Mouse (Mus musculus) frontal cortex, postnatal 14 days (tissue): Measurements from ENCODE around the gene Map1lc3b.
"Not testable (repeated sequence)": the region's sequence is repeated elsewhere in the genome, so short reads cannot be mapped to it uniquely, and the experiment has no call there.

Source experiments
- DNase-seq, 2 experiments: peaks; one replicate each; pipeline ENCODE4 v3.0.0; 2022; ENCODE audit warnings: low spot score in 2 of 2

The Map1lc3b gene

DNA sequence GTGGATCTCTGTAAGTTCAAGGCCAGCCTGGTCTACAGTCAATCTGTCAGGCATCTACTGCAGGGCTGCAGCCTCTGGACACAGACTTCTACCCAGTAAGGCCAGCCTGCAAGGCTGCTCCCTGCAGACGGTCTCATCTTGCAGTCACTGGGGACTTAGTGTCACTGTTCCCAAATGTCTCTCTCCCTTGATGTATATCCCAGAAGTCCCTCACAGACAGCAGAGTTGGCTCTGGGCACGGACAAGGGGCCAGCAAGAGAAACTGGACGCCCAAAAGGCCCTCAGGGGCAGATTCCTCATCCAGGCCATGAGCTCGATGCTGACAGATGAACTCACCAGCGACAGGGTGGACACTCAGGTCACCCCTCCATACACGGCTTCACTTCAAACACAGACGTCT, 18.0 kb upstream of the Map1lc3b start:
- no peak for DNase-seq

DNA sequence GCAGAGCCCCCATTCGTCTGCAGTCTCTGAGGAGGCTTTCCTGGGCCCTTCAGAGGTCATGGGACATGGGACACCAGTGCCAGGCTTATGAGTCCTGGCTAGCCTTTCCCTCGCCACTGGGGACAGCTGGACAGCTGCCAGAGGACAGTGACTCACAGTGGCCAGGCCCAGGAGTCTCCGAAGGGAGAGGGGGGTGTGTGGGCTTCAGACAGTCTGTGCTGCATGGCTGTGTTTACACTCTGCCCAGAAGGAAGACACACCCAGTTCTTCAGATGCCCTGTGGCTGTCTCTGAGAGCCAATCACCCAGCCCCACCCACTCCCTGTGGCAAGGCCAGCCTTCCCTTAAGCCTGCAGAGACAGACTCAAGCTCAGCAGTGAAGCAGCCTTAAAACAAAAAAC, 16.9 kb upstream of the Map1lc3b start:
- no peak for DNase-seq

DNA sequence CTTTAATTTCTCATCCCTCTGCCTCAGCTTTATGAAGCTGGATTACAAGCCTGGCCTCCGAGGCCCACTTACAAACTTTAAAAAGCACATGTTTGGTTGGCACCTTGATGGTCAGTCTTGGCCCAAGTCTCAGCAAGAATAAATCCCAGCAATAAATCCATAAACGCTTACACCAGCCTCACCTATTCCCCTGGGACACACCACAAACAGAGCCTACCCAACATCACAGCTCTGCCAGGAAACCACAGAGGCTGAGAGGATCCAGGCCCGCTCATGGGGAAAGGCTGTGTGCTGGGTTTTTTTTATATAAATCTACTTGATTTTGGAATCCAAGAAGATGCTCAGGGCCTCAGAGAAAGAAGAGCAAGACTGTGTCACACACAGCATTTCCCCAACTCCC, 14.5 kb upstream of the Map1lc3b start:
- DNase-seq: no peak

DNA sequence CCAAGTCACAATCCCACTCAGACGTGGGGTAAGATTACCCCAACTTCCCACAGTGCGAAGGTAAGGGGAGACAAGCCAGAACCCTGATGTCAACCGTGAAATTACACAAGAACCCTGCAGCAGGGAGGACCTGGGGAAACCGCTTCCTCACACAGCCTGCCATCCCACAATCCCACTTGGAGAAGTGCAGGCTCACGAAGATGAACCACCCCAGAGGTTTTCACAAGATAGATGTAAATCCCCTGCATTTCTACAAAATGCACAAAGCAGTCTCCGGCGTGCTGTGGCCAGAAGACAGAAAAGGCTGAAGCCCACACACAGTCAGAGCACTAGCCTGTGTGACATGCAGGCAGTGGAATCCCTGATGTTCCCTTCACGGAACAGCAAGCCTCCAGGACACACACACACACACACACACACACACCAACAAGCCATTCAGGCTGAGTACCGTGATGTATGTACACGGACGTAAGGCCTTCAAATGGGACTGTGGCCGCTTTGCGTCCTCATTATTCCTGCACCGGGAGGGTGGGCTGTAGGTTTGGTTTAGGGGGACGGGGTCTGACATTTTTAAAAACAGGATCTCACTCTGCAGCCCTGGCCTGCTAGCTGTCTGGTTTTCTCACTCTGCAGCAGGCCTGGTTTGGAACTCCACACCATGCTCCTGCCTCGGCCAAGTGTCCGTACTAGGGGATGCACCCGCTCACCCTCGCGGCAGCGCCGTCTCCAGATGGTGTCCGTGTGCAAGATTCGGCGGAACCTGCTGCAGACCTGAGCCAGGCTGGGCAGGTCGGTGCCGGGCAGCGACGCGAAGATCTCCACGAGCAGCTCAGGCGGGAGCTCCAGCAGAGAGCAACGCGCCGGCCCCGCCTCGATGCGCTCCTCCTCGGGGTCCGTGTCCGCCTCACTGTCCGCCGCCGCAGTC, 12.1 kb upstream of the Map1lc3b start:
- no peak for DNase-seq

DNA sequence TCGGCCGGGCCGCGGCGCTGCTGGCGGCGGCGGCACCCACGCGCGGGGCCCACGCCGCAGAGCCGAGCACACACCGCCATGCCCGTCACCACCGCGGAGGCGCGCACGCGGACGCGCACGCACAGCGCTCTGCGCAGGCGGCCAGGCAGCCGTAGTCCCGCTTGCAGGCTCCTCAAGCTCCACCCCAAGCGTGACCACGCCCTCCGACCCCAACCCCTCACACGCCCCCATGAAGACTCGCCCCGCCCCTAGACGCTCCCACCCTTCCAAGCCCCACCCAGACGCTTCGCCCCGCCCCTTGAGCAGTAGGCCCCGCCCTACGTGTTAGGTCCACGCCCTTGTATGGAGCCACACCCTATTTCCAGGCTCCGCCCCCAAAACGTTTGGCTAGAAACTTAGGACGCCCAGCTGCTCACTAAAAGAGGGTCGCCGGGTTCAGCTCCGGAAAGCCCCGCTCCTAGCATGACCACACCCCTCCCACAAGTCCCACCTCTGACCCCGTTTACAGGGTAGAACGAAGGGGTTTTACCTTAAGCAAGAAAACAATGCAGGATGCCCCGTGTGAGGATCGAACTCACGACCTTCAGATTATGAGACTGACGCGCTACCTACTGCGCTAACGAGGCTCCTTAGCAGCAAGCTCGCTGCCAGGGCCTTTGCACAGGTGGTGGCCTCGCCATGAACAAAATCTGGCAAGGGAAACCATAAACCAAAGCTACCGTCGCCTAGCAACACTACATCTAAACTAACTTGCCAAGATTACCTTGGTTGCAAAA, 11.3 kb upstream of the Map1lc3b start, which contains the start of gene Fbxo31:
Gene Fbxo31 (minus strand): TSS at position 131 of the 776 bp plus-strand sequence.
- DNase-seq: peak; percentile 87 to 90

DNA sequence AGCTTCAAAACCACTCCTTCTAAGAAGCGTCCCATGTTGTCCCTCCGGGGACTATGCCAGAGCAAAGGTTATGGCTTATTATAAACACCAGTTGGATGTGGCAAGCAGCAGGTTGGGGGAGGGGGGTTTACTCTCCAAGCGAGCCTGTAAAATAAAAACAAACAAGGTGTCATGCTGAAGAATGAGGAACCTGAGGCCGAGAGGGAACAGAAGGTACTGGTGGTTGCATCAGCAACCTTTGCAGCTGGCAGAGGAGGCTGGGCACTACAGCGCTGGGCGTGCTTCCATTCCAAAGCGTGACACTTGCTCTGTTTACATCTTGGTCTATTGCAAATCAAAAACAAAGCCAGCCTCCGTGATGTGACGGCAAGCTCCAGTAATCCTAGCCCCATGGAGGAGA, 9.7 kb upstream of the Map1lc3b start:
- no peak for DNase-seq

DNA sequence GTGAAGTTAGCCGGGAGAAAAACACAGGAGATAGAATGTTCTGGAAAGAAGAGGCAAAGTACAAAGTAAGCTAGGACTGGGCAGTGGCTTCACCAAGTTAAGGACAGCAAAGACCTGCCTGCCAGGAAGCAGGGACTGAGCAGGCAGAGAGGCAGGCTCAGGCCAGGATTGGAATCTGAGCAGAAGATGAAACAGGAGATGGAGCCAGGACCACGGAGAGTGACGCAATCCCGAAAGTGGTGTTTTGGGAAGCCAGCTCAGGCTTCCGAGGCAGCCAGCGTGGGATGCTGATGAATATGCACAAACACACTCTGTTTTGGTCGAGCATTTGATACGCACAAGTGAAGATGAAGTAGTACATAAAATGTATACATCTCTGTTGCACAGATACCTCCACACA, 6.5 kb upstream of the Map1lc3b start:
- no peak for DNase-seq

DNA sequence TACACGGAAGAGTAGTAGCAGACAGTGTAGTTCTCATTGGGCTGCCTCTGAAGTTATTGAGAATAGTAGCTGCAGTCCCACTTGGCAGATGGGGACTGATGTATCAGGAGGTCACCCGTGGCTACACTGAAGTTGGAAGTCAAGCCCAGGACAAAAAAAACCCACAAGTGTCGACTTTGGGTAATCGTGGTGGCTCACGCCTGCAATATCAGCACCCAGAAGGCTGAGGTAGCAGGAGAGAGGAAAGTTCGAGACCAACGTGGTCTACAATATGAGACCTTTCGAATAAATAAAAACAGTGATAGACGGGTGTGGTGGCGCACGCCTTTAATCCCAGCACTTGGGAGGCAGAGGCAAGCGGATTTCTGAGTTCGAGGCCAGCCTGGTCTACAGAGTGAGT, 5.4 kb upstream of the Map1lc3b start:
- DNase-seq: no peak

DNA sequence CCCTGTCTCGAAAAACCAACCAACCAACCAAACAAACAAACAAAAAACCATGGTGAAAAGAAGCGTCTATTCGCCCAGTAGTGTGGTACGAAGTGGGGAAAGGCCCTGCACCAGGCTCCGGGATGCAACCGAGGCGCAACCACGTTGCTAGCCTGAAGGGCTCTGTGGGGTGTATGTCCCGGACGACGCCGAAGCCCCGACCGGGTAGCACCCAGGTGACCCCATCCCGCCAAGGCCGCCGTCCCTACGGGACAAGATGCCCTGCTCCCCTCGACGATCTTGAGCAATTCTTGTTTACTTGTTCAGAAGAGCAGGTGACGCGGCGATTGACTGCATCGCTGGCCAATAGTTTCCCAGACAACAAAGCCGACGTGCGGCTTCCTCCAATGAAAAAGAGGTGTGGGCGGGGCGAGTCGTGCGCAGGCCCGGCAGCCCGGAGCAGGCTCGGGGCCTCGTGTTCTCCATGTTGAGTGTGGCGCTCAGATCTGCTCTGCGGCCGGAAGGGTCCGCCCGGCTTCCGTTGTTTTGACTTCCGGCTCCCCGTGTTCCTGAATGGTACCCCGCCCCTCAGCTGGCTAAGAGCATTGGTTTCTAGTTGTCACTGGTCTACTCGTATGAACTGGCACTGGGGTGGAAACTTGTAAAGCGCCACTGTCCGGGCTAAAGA, 4.9 kb upstream of the Map1lc3b start:
- DNase-seq: peak; percentile 98

DNA sequence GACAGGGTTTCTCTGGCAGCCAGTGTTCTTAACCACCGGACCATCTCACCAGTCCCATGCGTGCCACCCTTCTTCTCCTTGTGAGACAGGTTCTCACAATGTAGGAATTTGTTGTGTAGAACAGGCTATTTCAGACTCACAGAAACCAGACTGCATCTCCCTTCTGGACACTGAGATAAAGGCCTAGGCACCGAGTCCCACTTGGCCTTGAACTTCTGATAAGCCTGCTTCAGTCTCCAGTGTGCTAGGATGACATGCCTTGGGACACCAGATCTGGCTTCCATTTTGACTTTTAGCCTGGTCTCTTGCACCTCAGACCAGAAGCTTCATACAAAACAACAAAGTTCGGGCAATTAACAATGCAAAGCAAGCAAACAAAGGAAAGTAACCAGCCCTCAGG, 1.4 kb upstream of the Map1lc3b start:
- DNase-seq: no peak

DNA sequence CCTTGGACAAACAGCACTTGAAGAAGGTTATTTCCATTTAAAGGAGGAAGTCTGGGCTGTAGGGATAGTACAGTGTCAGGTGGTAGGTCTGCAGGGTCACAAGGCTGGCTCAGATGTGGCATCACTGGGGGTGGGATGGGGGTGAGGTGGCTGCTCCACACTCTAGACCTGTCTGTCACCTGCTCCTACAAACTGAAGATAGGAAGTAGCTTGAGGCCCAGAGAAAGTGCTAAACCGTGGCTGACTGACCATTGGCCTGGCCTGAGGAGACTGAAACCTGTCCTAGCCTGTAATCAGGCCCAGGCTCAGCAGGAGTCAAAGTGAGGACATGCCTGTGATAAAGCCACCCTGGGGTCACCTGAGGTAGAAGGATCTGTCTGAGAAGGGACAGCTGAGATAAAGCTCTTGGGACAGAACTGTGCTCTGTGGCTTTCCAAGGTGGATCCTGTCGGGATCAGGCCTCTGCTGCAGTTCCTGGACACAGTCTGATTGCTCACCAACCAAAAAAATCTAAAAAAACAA, 895 bp upstream of the Map1lc3b start:
- no peak for DNase-seq

DNA sequence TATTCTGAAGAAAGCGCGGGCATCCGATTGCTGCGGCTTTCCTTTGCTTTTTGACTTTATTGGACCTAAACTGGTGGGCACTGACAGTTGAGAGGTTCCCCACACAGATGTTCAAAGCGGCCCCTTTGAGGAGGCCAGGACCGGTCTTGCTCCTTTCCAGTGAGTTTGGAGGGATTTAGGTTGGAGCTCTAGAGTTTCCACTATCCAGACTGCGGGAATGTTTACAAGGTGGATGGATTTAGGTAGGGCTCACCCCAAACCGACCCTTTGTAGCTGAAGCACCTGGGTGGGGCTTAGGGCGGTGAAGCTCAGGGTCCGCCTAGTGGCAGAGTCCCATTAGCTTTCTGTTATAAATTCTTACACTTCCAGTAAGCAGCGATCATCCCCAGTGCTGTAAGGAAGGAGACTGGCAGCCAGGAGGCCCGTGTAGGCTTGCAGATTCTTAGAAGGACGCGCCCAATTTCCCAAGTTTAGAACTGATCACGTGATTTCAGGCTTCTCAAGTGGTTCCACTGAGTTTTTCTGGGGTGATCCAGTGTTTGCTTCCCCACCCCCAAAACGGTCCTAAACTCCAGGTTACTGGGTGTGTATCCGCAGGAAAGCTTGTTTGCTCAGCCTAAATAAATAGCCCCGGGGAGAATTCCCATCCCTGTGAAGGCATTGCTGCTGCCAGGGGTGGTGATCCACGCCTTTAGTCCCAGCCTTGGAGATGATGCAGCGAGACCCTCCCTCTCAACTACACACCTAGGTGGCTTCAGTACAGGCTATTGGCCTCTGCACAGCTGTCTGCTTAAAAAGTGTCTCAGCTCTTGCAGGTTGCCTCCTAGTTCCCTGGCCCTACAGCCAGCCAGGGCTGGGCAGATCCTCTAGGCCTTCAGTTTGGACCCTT, 1.3 kb downstream of the Map1lc3b start:
- DNase-seq: no peak

DNA sequence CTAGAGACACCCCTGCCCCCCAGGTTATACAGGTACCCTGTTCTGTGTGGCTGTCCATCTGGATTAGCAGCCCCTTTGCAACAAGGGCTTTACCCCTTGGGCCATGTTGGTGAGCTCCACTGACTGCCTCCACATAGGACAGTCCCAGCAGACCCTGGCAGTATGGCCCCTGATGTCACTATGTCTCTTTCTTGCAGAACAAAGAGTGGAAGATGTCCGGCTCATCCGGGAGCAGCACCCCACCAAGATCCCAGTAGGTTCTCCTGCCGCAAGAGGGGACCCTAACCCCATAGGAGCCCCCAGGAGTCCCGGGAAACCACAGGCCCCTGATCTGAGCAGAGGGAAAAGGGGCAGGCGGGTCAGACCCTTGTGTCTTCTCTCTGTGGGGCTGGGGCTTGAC, 3.1 kb downstream of the Map1lc3b start:
- DNase-seq: no peak

DNA sequence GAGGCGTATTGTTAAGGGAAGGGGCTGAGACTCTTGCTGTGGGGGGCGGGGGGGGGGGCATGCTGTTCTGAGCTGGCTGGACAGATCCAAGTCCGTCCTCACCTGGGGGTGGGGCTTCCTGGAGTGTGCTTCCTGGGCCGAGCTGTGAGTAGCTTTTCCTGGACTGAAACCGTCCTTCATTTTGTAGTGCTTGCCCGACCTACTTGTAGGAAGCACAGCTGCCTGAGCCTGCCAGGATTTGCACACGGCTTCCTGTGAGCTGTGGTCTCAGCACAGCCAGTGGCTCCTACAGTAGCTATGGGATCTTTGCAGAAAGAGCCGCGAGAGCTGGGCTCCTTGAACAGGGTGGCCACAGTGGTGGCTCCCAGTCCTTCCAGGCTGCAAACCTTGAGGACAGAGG, 3.8 kb downstream of the Map1lc3b start:
- DNase-seq: no peak

DNA sequence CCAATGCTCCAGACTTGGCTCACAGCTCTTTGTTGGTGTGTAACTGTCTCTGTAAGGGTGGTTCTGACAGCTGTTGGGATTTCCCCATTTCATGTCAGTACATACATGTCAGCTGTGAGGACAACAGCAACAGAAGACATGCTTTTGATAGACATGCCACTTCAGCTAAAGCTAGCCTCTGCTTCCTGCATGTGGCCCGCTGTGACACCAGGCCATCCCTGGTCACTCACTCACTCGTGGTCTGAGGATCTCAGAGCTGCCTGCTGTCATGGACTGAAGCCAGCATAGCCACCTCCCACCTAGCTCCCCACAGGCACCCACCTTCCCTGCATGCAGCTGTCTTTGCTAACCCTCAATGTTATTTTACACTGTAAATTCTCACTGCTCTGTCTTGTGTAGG, 7.3 kb downstream of the Map1lc3b start:
- not testable (repeated sequence) for DNase-seq

DNA sequence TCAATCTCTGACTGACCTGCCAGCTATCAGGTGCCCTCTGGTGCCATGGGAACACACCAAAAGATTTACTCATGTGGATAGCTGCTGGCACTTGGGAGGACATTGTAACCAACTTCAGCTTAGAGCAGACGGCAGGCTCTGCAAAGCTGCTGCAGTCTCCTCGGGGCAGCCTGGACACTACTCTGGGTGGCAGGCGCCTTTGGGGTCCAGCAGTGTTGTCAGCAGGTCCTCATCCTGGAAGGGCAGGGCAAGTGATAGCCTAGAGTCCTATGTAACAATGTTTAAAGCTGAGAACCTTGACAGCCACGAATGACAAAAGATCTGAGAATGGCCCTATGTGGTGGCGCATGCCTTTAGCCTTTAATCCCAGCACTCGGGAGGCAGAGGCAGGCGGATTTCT, 8.0 kb downstream of the Map1lc3b start:
- DNase-seq: no peak

DNA sequence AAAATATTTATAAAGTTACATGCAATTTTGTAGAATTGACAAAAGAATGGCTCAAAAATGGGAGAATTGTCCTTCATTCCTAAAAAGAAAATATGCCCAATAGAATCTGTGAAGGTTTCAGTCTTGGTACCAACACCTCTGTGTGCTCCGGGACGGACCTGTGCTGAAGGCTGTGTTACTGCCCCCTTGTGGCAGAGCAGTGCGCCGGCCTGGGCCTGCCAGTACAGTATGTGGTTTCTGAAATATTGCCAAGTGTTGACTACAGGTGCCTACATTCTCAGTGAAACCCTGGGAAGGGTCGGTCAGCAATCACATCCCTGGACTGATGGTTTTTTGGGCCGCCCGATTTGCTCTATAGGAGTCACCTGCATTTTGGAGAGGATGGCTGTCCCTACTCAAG, 8.7 kb downstream of the Map1lc3b start:
- DNase-seq: peak; percentile 53 to 64

DNA sequence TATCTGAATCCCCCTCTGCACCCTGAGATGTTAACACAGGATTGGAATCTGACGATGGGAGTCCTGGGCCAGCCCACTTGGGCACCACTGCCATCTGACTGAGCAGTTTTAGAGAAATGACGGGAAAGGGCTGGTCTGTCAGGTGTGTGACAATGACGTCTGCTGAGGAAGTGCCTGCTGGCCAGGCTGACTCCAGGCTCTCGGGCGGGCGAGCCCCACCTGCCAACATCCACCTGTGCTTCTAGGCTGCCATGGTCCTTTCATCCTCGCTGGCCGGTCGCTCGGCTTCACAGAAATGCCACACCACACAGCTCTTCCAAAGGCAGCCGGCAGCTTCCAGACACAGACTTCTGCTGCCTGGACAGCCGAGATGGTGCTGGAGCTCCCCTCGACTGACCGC, 9.7 kb downstream of the Map1lc3b start:
- no peak for DNase-seq

DNA sequence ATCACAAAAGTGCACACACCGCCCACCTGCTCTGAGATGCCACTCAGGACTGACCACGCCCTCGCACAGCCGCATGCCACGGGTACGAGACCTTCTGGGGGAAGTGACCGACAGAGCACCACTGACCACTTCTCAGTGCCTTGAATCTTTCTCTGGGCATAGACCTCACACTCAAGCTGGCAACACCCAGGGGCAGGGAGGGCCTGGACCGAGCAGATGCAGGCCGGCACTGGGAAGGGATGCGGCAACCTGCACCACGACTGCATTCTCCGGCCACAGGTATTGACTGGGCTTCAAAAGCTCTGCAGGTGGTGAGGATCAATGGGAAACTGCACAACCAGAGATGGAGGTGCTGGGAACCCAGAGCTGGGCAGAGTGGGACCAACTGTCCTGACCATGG, 12.2 kb downstream of the Map1lc3b start:
- no peak for DNase-seq

DNA sequence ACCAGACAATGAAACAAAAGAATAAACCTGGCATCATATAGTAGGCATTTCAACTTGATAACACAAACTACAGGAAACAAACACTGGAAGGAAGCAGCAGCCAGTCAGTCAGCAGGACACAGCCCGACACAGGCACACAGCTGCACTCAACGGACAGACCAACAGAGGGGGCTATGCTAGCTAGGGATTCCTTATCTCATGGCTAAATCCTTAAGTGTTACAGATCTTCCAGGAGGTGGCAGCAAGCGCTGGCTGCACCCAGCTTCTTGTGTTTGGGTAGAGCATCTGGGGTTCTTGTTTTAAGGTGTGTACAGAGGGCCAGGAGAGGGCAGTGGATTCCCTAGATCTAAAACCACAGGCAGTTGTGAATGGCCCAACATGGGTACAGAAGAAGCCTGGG, 12.7 kb downstream of the Map1lc3b start:
- DNase-seq: peak; percentile 70

DNA sequence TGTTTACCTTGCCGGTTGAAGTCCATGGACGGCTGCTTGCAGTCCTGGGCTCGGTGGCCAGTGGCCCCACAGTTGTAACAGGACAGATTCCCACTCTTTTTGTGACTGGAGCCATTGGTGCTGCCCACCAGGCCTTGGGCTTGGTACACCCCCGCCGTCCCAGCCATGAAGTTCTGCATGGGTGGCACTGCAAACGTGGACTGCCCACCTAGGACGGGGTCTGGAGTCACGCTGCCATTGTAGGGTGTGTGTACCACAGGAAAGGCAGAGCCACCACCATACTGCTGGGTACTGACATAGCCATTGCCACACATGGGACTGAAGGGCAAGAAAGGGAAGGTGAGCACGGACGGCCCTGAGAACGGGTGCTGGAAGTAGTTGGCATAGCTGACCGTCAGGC, 13.6 kb downstream of the Map1lc3b start:
- DNase-seq: no peak
